Mouse (Mus musculus) thymus, postnatal 0 days (tissue): Measurements from ENCODE around the gene Pqlc2. TPM values are rescaled to one million over a fixed set of nuclear protein-coding genes. Genes with fewer than 3 reads are reported as not detected.
A peak's percentile ranks its signal among the peaks of the same experiment; 100 is the strongest.

ENCODE experiments used
- DNase-seq: peaks from one replicate; pipeline ENCODE4 v3.0.0-alpha.2; 2015; ENCODE audit warnings: low spot score
- polyA plus RNA-seq: library from polyadenylated mRNA; unstranded; fragments of >200 nt; fragmentation: Nextera tagmentation; extraction: Ambion mirVana; gene quantifications from 2 replicates; pipeline ENCODE4 v1.2.1, GENCODE M21; 2015

Pqlc2 gene
- polyA plus RNA-seq, 1 experiment from 2014 or later = 14.5 TPM

DNA sequence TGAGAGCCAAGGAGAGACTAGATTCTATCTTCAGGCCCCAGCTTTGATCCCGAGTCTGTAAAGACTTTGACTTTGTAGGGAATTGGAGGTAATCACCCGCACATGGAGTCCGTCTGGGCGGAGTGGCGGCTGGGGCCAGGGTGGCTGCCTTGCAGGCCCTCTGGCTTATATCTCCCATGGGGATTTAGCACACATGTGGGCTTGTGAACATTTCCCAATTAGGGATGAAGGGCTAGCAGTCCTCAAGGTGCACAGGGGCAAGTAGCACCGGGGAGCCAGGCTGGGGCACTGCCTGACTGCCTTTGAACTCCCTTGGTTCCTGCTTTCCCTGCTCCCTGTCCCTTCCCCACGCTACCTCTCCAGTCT is 44.0 kb downstream of the Pqlc2 start:
- no peak for DNase-seq

DNA sequence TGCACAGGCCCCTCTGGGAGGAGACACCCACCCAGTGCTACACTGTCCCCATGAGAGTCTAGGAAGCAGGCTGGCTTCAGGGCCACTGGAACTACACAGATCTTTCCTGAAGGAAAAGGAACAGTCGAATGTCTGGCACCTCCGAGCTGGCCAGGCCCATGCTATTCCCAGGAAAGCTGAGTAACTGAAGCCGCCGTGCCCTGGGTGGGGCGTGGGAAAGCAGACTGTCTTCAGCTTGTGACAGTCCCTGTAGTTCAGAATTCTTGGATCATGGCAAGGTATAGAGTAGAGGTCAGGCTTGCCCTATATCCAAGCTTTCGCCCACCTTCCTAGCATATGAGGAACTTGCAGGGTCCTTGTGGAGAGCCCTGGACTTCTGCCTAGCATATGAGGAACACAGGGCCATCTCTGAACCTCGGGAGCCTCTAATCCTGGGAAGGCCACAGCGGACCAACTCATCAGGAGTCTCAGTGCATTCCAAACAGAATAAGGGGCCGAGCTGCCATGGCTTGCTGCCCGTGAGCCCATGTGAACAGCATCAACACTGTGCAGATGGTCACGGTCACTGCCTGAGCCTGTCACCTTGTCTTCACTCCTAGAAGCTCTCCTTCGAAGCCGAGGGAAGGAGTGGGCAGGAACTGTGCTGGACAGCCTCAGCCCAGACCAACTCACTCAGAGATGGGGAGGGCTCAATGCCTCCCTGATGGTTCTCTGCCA is 44.6 kb downstream of the Pqlc2 start:
- DNase-seq = no peak

DNA sequence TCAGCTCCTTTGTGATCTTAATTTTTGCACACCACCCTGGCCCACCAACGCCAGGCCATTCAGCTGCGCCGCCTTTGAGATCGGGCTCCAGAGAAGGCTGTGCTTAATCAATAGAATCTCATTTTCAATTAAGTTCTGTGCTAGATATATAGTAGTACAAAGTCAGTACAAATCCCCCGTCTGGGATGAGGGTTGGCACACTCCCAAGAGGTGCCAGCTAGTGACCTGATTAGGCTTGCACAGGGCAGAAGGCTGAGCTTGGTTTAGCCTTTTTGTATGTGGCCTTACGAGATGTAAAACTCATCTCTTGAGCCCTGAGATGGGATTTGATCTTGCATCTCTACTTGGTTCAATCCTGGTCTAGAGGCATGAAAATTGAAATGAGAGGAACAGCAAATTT is 47.5 kb downstream of the Pqlc2 start:
- DNase-seq = no peak

DNA sequence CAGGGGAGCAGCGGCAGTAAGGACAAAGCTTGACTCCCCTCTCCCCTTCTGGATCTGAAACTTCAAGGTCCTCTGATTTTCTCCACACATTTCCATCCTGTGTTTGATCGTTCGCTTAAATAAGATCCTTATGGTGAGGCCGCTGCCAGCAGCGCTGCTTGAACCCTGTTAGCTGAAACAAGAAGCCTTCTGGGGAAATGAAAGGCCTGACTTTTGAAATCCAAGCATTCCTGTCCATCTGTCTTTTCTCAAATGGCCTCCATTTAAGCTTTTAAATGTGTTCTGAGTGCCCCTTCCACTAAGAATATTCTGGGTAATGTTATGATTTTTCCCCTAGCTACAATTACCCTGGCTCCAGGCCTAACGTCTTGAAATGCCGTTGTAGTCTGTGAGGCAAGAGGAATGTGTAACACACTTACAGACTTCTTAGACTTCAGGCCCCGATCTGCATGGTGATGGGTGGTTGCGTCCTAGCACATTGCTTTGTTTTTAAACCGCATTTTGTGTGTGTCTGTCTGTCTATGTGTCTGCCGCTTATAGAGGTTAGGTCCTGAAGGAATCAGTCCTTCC is 51.1 kb downstream of the Pqlc2 start:
- no peak for DNase-seq

DNA sequence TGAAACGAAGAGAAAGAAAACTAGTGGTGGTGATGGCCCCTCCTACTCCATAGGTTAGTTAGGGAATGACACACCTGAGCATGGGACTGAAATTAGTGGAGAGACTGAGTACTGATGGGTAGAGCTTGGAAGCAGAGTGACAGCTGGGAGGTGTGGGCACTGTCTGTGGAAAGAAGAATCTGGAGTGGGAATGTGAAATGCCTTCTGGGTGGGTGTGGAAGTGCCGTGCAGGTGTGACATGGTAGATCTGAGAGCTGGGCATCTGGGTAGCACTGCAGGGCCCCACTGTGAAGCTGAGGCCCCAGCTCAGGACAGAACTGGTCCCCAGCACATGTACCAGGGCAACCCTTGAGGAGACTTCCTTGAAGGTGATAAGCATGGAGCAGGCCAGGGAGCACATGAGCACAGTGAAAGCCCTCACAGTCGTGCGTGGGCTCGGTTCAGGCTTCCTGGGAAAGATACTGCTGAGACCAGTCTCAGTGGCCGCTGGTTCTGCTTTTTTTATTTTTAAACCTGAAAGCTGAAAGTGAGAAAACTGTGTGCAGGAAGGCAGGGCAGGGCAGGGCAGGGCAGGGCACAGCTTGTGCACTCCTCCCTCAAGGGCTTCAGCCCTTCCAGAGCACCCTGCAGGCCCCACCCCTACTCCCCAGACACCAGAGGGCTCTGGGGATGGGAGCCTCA is 51.7 kb downstream of the Pqlc2 start:
- no peak for DNase-seq

DNA sequence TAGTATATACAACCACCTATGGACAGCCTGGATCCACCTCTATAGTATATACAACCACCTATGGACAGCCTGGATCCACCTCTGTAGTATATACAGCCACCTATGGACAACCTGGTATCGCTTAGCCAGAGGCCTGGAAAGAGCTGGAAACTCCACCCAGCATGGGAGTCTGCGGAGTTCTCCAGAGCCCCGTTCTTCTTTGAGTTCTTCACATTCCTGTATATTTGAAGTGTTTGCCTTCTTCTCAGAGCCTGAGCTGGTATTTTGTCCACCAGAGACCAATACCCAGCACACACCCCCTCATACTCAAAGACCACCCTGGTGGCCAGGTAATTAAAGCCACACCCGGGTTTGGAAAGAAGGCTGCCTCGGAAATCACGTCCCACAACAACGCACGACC is 53.8 kb downstream of the Pqlc2 start:
- no peak for DNase-seq

DNA sequence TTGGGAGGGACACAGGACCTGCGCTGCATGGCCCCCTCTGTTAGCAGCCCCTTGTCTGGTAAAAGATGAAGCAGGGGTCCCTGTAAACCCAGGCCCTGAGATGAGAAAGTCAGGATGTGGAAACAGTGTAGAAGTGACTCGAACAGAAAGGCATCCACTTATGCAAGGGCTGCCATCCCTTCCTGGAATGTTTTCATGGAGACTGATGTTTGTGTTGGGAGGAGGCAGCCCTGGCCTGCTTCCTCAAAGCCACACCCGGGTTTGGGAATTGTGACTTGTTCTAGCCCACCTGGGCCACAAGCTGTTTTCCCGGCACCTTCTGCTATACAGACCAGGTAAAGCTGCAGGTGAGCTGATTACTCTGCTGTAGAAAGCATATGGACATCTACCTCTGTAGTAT is 54.4 kb downstream of the Pqlc2 start:
- DNase-seq = no peak

DNA sequence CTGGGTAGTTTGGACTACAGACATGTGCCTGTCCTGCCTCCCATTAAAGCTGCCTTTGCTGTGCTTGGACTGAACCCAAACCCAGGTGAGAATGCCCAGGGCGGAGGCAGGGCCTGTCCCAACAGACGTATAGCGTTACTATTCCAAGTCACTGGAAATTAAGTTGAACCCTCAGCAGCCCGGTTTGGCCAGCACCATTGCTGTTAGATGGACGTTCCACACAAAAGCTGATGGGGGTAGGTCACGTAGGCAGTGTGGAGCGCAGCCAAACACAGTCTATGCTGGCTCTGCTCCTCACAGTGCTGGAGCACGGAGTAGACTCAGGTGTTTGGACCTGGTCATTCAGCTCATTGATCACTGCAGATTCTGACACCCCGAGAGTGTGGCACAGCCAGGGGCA is 57.3 kb downstream of the Pqlc2 start:
- DNase-seq = no peak

DNA sequence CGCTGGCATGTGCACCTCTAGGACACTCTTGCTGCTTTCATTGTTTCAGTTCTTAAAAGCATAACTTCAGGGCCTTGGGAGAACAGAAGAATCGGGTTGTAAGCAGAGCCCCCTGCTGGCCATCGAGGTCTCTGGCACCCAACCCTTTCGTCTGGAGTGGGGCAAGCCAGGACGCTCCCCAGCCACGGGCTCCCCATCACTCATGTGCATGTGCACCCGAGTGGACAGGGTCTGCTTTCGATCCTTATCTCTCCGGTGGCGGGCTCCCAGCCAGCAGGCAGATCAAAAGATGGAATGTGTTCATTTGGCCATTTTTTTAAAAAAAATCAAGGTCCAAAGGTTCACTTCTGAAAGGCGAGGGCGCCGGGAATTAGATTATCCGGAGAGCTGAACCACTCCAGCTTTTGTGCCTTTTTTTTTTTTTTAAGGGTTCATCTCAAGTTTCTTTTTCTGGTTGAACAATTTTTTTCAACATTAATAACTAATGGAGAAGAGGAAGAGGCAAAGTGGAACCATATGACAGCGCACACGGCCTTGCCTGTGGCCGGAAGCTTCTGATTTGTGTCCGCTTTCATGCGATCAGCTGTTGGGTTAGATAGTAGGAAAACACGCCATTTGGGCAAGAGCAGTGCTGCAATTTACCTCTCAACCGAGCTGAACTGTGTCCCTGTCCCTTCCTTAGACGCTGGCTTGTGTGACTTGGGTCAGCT is 58.3 kb downstream of the Pqlc2 start:
- DNase-seq = peak; percentile 73

DNA sequence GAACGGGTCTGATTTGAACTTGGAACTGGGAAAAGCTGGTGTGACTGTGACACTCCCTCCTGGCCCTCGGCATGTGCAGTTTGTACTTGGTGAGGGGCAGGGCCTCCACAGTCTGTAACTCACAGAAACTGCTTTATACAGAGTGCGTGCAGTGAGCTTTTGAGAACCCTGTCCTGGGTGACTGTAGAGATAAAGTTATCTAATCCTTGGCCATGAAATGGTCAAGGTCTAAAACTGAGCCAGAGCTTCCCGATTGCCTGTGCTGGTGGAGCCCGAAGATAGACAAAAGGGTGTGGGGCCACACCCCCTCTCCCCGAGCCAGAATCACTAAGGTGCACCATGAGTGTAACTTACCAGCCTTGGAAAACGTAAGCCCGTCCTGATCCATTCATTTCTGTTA is 59.6 kb downstream of the Pqlc2 start:
- DNase-seq = no peak

DNA sequence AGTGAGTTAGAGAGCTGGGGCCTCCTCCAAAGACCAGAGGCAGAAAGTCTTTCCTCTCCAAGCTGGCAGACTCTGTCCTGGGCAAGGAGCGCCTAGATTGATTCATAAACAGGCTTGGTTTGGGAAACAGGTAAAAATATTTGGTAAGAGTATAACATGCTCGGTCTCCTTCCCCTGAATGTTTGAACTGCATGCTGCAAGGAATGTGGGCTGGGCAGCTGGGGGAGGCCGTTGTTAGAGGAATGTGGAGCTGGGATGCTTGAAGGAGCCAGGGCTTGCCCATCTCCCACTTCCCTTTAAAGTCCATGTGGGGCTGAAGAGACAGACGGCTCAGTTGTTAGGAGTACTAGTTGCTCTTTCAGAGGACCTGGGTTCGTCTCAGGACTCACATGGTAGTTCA is 60.5 kb downstream of the Pqlc2 start:
- no peak for DNase-seq

DNA sequence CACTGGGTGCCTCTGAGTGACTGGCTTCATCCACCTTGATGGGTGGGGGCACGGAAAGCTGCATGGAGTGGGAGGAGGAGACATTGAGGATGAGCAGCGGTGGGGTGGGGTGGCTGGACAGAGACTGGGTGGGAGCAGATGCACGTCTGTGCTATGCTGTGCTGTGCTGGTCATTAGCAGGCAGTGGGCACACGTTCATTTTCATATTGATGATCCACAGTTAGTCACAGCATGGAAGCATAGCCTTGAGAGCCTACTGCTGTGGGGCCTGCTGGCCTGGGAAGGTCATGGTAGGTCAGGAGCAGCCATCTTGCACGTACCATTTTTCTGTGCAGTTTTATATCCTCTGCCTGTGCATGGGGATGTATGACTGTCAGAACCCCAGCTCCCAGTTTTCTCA is 61.8 kb downstream of the Pqlc2 start:
- no peak for DNase-seq

DNA sequence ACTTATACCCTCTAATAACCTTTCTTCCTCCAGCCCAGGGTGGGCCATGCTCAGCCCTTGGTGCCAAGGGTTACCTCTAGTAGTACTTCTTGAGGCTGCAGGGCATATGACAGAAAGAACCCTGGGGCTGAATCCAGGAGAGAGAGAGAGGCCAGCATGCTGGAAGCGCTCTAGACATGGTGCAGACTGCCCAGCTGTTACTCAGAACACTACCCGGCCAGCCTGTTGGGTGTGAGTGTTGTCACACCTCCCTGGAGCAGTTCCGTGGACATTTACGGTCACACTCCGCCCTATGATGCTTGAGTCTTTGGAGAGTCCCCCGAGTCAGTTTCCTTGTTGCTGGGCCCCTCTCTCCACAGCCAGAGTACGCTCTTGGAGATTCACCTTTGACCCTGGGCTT is 62.5 kb downstream of the Pqlc2 start:
- no peak for DNase-seq

DNA sequence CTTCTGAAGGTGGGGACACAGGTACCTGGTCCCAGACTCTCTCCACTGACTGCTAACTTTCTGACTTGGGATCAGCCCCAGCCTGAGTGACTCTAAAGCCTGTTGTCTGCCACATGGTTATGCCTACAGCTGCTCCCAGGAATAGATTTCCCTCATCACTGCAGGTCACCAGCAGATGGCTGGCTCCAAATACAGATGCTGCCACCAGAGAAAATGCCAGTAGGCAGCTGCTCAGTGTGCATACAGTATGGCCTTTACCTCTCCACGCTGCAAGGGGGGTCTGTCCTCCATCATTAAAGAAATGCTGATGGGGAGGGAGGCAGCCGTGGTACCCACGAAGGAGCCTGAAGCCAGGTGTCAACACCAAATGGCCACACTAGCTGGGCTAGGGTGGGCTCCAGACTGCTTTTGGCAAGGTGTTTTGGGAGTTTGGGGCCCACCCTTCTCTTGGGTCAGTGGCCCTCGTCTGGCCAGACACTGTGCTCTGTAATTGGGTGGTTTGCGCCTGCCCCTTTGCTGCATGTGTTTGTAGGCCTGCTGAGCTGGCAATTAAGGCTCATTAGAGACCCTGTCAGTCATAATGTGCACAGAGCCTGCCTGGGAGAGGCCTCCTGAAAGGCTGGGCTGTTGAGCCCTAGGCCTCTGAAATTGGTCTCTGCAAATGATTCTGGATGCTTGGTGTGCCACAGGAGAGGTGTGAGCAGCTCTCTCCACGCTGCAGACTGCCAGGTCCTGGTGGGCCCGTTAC is 64.2 kb downstream of the Pqlc2 start:
- no peak for DNase-seq

DNA sequence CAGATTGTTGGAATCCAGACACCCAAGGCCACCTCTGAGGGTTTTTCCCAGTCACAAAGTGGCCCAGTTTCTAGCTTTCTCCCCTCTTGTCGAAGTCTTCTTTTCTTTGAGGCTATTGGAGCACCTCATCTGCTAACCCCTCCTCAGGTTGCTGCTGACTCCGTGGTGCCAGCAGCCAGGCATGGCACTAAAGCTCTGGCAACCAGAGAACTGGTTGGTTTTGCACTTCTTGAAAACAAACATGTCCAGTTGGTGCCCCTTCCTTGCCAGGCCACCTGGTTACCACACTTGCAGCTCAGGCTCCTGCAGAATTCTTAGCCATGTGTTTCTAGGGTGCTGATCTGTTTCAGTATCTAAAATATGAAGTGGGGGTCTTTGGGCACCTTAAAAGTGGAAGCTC is 65.0 kb downstream of the Pqlc2 start:
- DNase-seq = no peak

DNA sequence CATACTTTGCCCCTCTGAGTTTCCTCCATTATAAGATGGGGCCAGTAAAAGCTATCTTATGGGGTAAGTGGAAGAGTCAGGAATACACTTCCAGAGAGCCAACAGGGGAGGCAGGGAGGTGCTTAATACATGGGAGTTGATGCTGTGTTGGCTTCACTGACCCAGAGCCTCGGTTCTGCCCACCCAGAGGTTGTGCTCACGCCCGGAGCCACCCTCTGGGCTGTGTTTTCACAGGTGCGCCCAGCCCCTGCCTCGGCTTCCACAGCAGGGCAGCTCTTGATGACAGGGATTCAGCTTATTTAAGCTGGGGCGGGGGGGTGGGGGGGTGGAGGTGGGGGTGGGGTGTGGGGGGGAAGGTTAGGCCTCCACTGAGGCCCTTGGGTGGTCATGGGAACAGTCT is 65.7 kb downstream of the Pqlc2 start:
- no peak for DNase-seq

DNA sequence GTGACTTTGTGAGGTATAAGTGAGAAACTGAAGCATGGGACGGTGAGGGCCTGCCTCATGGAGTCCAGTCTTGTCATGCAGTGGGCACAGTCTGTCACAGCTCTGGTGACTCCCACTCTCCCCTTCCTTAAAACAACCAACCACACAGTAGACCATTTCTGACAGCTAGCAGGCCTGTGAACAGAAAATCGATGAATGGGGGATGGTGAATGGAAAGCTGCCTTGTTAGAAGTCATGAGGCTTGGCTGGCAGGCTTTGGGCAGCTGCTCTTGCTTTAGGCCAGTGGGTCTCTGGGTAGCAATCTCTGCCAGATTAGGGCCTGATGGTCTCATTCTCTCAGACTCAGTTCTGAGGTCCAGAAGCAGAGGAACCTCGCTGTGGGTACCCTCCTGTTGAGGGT is 66.3 kb downstream of the Pqlc2 start:
- no peak for DNase-seq
